Mouse (Mus musculus) ES-E14 (cell line): ENCODE results near the gene Best3.

Experiments
- CHD2 ChIP-seq: IDR thresholded peaks from 2 replicates; pipeline ENCODE4 v1.6.1; 2014; ENCODE audit warnings: mild to moderate bottlenecking, low read depth, low read length, inconsistent platforms
- HCFC1 ChIP-seq: IDR thresholded peaks from 2 replicates; pipeline ENCODE4 v1.6.1; 2012; ENCODE audit warnings: low read length, inconsistent platforms, borderline replicate concordance; ENCODE audit not compliant: insufficient read depth
- ZNF384 ChIP-seq: IDR thresholded peaks from 2 replicates; pipeline ENCODE4 v1.6.1; 2012; ENCODE audit warnings: low read depth, low read length, inconsistent platforms

GRCm38 (mm10) chr10:117021020-117021754 is 35.1 kb downstream of the Best3 start:
- no peak for TF ChIP-seq ZNF384
- no peak for TF ChIP-seq CHD2
- no peak for TF ChIP-seq HCFC1
